Mouse (Mus musculus): ENCODE results near the gene Pcdh11x.
A peak's percentile ranks its signal among the peaks of the same experiment; 100 is the strongest.
"Not testable (repeated sequence)": the region's sequence is repeated elsewhere in the genome, so short reads cannot be mapped to it uniquely, and the experiment has no call there.

Gene Pcdh11x

DNA sequence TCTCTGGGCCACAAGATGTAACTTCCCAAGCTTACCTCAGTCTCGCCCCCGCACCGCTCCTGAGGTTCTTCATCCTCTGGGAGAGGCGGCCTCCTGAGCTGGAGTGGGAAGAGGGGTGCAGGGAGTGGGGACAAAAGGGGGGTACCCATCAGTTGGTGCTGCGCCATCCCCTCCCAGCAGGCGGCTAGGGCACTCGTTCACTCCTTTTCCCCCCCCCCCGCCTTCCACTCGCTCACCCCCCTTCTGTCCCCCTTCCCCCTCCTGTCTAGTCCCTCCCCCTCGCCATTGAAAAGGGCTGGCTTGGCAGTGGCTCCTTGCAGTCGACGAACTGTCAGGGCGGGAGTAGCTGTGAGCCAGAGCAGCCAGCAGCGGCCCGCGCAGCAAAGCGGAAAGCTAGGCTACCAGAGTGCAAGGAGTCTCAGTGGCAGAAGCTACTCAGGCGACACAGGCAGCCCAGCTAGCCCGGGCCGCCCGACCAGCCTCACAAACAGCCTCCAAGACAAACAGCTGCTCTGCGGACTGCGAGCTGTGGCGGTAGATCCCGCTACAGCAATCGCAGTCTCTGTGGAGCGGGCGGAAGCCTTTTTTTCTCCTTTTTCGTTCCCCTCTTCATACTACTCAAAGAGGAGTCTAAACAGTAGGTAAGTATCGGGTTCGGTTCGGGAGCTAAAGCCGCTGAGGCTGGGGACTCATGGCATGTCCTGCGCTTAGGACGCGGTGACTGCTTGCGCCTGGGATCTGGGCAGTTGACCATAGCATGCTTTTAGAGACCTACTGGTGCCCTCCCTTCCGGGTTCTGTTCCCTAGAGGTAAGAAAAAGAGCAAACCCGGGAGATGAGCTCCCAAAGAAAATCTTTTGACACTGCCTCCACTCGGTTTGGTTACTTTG, at the start of gene Pcdh11x:
TSS of gene Pcdh11x (plus strand) at position 249 of the 889 bp plus-strand sequence.
- no peak for DNase-seq (ENCODE audit: low read depth, low spot score)

GRCm38 (mm10) chrX:120260089-120260488, 30.0 kb upstream of the Pcdh11x start:
- DNase-seq (ENCODE audit: low read depth, low spot score): no peak

- no peak for DNase-seq (ENCODE audit: low read depth, low spot score)
Observed at GRCm38 (mm10) chrX:120285522-120285921, 4.5 kb upstream of the Pcdh11x start.

DNA sequence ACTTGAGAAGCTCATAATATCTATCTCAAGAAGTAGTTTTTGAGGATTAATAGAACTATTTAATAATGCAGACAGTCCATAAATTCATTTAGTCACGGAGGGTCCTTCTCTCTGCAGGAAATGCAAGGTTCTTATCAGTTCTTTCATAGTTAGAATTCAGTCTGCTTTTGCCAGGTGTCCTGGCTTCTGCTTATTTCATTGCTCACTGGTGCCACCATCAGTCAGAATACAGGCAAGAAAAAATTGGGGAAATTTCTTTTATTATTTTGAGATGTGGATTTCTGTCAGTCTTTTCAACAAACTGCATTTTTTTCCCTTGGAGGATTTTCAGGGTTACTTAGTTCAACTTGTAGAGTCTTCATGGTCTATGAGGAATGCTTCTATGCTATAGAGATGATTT, 2.6 kb upstream of the Pcdh11x start:
- no peak for DNase-seq (ENCODE audit: low read depth, low spot score)

- no peak for DNase-seq (ENCODE audit: low read depth, low spot score)
Observed at GRCm38 (mm10) chrX:120290900-120291280, 831 bp downstream of the Pcdh11x start.

DNA sequence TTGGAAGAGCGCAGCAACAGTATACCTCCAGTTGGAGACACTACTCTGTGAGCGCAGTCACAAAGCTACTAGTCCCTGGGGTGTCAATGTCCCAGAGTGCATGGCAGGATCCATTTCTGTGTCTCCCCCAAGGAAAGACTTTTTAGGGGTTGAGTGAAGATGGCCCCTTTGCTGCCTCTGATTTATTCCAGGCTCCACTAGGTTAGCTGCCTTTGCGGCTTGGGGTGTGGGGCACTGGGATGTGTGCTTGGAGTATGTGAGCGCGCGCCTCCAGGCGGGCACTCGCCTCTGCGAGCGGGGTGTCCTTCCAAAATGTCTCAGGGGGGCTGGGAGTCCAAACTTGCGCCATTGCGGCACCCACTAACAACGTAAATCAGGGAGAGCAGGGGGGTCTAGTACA, 1.6 kb downstream of the Pcdh11x start:
- no peak for DNase-seq (ENCODE audit: low read depth, low spot score)

GRCm38 (mm10) chrX:120292832-120293750, 3.0 kb downstream of the Pcdh11x start:
- no peak for DNase-seq (ENCODE audit: low read depth, low spot score)

DNA sequence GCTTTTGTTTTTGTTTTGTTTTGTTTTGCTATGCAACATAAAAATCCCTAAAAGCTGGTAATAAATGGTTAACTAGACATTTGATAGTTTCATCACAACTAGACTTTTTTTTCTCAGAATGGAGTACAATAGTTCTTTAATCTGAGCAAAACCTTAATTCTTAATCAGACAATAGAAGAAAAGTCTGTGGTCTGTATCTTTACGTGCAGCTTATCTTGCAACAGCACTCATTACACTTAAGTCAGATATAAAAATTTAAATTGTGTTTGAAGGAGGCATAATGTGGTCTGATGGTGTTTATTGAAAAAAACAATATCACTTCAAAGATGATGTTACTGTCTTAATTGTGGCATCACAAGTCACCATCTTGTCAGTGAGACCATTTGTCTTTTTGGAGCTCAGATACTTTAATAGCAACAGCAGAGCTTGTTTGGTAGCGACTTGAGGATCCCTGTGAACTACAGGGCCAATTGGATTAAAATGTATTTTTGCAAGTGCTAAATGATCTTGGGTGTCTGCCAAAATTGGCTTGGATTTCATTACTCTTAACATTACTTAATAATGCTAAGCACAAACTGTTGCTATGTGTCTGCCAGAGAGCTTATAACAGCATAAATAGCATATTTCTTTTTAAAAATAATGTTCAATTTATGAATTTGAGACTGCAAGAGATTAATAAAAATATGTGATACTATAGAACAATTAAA, 11.6 kb downstream of the Pcdh11x start:
- no peak for DNase-seq (ENCODE audit: low read depth, low spot score)

DNA sequence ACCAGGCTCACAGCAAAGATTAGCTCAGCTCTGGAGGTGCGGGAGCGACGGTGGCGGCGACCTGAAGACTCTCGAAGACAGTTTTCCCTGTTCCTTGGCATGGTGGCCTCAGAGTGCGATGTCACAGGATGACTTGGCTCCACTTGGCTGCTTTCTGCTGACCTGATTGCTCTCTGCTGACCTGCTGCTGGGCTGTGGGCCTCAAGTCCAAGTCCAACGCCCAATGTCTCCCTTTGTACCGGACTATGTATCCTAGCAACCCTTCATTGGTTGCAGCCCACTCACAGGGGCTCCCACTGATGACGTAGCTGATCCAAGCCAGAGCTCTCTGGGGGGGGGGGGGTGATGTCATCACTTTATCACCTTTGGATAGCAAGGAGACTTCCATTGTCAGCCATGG, 22.9 kb downstream of the Pcdh11x start, which contains the start of gene H2afb3:
TSS of gene H2afb3 (minus strand) at position 101 of the 400 bp plus-strand sequence.
- not testable (repeated sequence) for DNase-seq (ENCODE audit: low read depth, low spot score)

GRCm38 (mm10) chrX:120466225-120466624, 176.2 kb downstream of the Pcdh11x start:
- peak; percentile 65 for DNase-seq (ENCODE audit: low read depth, low spot score)

DNA sequence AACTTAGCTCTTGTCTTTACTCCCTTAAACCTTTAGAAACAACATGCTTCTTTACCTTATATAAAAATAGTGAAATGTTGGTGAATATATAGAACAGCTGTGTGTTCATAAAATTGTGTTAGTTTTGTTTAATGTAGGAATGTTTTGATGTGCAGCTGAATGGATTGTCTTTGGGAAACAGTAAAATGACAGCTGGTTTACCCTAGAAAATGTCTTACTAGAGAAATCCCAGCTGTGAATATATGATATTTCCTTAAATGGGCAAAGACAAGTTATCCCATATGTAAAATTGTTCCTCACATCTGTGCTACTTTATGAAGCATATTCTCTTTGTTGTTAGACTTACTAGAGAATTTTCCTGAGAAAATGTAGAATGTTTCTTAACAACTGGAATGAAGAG, 196.4 kb downstream of the Pcdh11x start:
- no peak for DNase-seq (ENCODE audit: low read depth, low spot score)

- peak; percentile 62 for DNase-seq (ENCODE audit: low read depth, low spot score)
Observed at GRCm38 (mm10) chrX:120524986-120525385, 234.9 kb downstream of the Pcdh11x start.

GRCm38 (mm10) chrX:120599309-120599708, 309.2 kb downstream of the Pcdh11x start:
- DNase-seq (ENCODE audit: low read depth, low spot score): no peak

DNA sequence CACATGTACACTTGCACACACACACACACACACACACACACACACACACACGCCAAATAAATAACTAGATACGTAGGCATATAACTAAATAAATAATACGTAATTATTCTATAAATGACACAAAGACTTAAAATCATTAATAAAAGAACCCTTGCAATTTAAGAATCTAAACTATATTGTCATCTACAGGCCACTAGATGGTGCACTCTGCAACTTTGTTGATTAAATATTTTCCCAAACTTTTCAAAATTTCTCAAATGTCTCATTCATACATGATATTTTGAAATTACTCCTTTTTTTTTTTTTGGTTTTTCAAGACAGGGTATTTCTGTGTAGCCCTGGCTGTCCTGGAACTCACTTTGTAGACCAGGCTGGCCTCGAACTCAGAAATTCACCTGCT, 328.4 kb downstream of the Pcdh11x start:
- no peak for DNase-seq (ENCODE audit: low read depth, low spot score)

- DNase-seq (ENCODE audit: low read depth, low spot score): not testable (repeated sequence)
Observed at GRCm38 (mm10) chrX:120670236-120670635, 380.2 kb downstream of the Pcdh11x start.

DNA sequence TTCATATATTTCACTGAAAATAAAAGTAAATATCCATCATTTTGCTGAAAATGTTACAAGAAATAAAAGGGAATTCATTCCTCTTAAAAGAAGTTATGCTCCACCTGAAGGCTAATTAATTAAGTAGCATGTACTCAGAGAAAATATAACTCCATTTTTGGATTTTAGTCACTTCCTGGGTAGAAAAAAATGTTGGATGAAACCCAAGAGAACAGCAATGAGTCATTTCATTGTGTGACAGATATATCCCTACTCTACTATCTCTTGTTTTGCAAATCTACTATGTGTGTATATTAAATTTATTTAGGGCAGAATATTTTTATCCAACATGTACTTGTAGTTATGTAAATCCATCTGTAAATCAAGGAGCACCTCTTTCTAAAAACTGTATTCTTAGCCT, 444.1 kb downstream of the Pcdh11x start:
- no peak for DNase-seq (ENCODE audit: low read depth, low spot score)

GRCm38 (mm10) chrX:120735792-120736191, 445.7 kb downstream of the Pcdh11x start:
- no peak for DNase-seq (ENCODE audit: low read depth, low spot score)

- DNase-seq (ENCODE audit: low read depth, low spot score): no peak
Observed at GRCm38 (mm10) chrX:120944556-120944955, 654.5 kb downstream of the Pcdh11x start.

Measured in telencephalon, adult 2 months (tissue).